Mouse (Mus musculus) lung, embryonic 14.5 days (tissue): ENCODE results near the gene Tpsab1. TPM values are rescaled to one million over a fixed set of nuclear protein-coding genes. Genes with fewer than 3 reads are reported as not detected.
A peak's percentile ranks its signal among the peaks of the same experiment; 100 is the strongest.

Experiments used
- ATAC-seq: fragments of 200-750 bp; cut with Nextera tagmentation; 2 replicates; pipeline ENCODE4 v1.8.0; 2017; ENCODE audit warnings: mild to moderate bottlenecking, moderate TSS enrichment, moderate library complexity; ENCODE audit not compliant: insufficient read depth
- DNase-seq: peaks from one replicate; pipeline ENCODE4 v3.0.0-alpha.2; 2015
- H3K27ac ChIP-seq: fragments of 300-500 bp; sonication (generic); 2 replicates; pipeline ENCODE4 v1.5.1; 2014; ENCODE audit warnings: low read depth, mild to moderate bottlenecking, moderate library complexity
- H3K27me3 ChIP-seq: fragments of 300-500 bp; sonication (generic); 2 replicates; pipeline ENCODE4 v1.6.1; 2014; ENCODE audit warnings: low read length, control low read depth; ENCODE audit not compliant: insufficient read depth
- H3K36me3 ChIP-seq: fragments of 300-500 bp; sonication (generic); 2 replicates; pipeline ENCODE4 v1.6.1; 2014; ENCODE audit warnings: control low read depth; ENCODE audit not compliant: insufficient read depth
- H3K4me1 ChIP-seq: fragments of 300-500 bp; sonication (generic); 2 replicates; pipeline ENCODE4 v1.6.1; 2014; ENCODE audit warnings: antibody characterized with exemption, control low read depth; ENCODE audit not compliant: insufficient read depth
- H3K4me2 ChIP-seq: fragments of 300-500 bp; sonication (generic); 2 replicates; pipeline ENCODE4 v1.6.1; 2014; ENCODE audit warnings: mild to moderate bottlenecking
- H3K4me3 ChIP-seq: fragments of 300-500 bp; sonication (generic); 2 replicates; pipeline ENCODE4 v1.5.1; 2014; ENCODE audit warnings: low read depth, low read length
- H3K9ac ChIP-seq: fragments of 300-500 bp; sonication (generic); 2 replicates; pipeline ENCODE4 v1.6.1; 2014
- H3K9me3 ChIP-seq: fragments of 300-500 bp; sonication (generic); 2 replicates; pipeline ENCODE4 v1.6.1; 2016; ENCODE audit warnings: low read depth, low read length, control low read depth
- CTCF ChIP-seq: IDR thresholded peaks from 2 replicates; pipeline ENCODE4 v1.5.1; 2016; ENCODE audit warnings: antibody characterized with exemption, low read depth
- WGBS: fragments of 180-500 bp; shearing (Covaris S2); extraction: QIAGEN DNeasy Blood & Tissue Kit; methylation state at CpG from one replicate; pipeline ENCODE4 v1.1.7; 2014; 5-methylcytosine and 5-hydroxymethylcytosine counted together
- polyA plus RNA-seq: library from polyadenylated mRNA; unstranded; fragments of >200 nt; fragmentation: Nextera tagmentation; extraction: Ambion mirVana; gene quantifications from 2 replicates; pipeline ENCODE4 v1.2.1, GENCODE M21; 2014

Gene Tpsab1
- polyA plus RNA-seq, 1 experiment from 2014 or later, result not detected

DNA sequence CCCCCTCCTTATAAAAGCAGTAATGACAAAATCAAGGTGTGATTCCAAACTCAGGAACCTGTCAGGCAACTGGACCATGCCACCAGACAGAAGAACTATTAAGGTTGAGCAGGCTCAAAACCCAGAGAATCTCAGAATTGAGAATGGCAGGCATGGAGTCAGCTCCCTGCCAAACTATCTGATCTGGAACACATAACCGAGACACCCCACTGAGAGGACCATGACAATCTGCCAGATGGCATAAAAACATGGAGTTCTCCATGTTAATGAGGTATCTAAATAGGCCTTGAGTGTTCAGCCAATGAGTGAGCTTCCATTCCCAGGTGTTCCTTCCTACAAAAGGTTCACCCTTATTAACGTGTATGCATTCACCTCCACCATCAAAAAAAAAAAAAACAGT is 15.9 kb upstream of the Tpsab1 start:
- ATAC-seq (no peak), DNase-seq (no peak)
- no peaks in the 10 kb centered on the region for H3K27me3 ChIP-seq
- no peaks in the 10 kb centered on the region for H3K4me1 ChIP-seq
- H3K4me3 ChIP-seq, result no peak overlapping the region
- 63% methylated on average over 2 of the region's 2 CpGs for WGBS
- no peak overlapping the region for H3K27ac ChIP-seq
- no peak for TF ChIP-seq CTCF
- H3K9me3 ChIP-seq, result no peaks in the 10 kb centered on the region
- H3K36me3 ChIP-seq, result no peaks in the 10 kb centered on the region
- H3K4me2 ChIP-seq, result no peak overlapping the region
- no peak overlapping the region for H3K9ac ChIP-seq

DNA sequence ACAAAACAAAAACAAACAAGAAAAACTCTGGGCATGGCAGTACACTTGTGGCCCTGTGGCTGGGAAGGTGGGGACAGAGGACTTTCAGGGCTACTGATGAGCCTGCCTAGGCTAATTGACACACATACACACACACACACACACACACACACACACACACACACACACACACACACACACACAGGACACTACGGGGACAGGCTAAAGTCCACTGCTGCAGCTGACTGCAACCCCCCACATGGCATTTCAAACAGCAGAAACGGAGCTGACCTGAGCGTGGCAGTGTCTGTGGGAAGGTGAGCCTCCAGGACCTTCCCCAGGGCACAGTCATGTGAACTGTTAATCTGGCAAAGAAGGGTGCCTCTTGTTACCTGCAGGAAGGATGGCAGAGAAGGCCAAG is 3.9 kb downstream of the Tpsab1 start:
- Histone ChIP-seq H3K27me3 (no peaks in the 10 kb centered on the region), H3K9me3 (no peaks in the 10 kb centered on the region), H3K4me2 (no peak overlapping the region), H3K9ac (no peak overlapping the region), H3K27ac (no peak overlapping the region), H3K4me1 (no peaks in the 10 kb centered on the region), H3K36me3 (no peaks in the 10 kb centered on the region), H3K4me3 (no peak overlapping the region)
- ATAC-seq (no peak), DNase-seq (no peak)
- TF ChIP-seq CTCF, result no peak
- WGBS, result 22% methylated on average over 3 of the region's 3 CpGs

DNA sequence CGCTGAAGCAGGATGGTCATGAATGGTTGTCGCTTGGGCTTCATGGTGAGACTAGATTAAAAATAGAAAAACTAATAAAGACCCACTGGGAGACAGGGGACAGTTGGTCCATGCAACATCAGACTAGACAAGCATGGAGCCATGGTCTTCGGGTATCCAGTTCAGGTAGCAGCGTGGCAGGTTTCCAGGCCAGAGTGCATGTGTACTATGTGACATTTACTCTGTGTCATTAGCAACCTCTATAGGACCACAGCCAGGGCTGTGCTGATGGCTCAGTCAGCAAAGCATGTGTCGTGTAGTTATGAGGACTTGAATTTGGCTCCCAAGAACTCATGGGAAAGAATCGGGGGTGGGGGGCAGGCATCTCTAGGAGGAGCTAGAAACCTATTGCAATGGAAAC is 5.4 kb downstream of the Tpsab1 start:
- H3K9ac ChIP-seq, result no peak overlapping the region
- H3K4me1 ChIP-seq, result no peaks in the 10 kb centered on the region
- H3K4me2 ChIP-seq, result no peak overlapping the region
- 82% methylated on average over 6 of the region's 6 CpGs for WGBS
- no peak for ATAC-seq
- no peak overlapping the region for H3K4me3 ChIP-seq
- no peaks in the 10 kb centered on the region for H3K9me3 ChIP-seq
- H3K27ac ChIP-seq, result no peak overlapping the region
- TF ChIP-seq CTCF, result no peak
- no peaks in the 10 kb centered on the region for H3K27me3 ChIP-seq
- no peak for DNase-seq
- H3K36me3 ChIP-seq, result no peaks in the 10 kb centered on the region

DNA sequence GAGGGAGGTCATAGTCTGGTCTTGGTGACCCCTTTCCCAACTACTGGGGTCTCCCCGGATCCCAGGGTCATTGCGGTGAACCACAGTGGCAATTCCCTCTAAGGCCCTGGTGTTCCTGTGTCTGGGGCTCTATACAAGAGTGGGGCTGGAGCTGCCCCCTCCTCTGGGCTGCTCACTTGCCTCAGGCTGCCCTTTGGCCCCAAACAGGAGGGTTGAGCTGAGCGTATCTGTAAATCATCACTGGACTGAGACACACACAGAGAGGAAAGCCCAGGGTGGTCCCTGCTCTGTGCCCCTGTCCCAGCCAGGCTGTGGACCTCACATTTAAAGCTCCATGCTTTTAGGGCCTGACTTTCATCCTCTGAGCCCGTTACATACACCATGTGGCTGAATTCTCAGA is 7.1 kb downstream of the Tpsab1 start:
- ATAC-seq, result no peak
- no peak for DNase-seq
- Histone ChIP-seq H3K36me3 (no peaks in the 10 kb centered on the region), H3K9ac (no peak overlapping the region), H3K27ac (no peak overlapping the region), H3K4me3 (no peak overlapping the region), H3K4me1 (no peaks in the 10 kb centered on the region), H3K4me2 (no peak overlapping the region), H3K27me3 (no peaks in the 10 kb centered on the region), H3K9me3 (no peaks in the 10 kb centered on the region)
- TF ChIP-seq CTCF, result no peak
- 73% methylated on average over 4 of the region's 4 CpGs for WGBS

DNA sequence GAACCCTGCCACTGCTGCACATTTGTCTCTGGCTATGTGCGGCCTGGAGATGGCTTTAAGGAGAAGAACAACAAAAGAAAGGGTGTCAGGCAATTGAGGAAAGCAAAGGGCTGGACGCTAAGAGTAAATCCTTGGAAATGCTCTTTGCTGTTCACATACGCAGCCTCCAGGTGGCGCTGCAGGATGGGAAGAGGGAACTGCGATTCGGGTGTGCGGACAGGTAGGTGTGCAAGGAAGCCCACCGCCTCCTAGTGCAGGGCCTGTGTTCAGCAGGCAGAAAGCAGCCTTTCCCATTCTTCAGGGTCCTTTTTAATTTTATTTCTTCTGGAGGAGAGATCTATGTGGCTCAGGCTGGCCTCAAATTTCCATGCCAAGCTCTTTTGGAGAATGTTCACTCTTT is 11.4 kb downstream of the Tpsab1 start:
- H3K4me2 ChIP-seq, result no peak overlapping the region
- ATAC-seq (no peak), DNase-seq (peak; percentile 85)
- no peaks in the 10 kb centered on the region for H3K27me3 ChIP-seq
- peak; percentile 97 for TF ChIP-seq CTCF
- no peak overlapping the region for H3K4me3 ChIP-seq
- H3K9ac ChIP-seq, result no peak overlapping the region
- H3K36me3 ChIP-seq, result no peaks in the 10 kb centered on the region
- 2% methylated on average over 8 of the region's 8 CpGs for WGBS
- no peaks in the 10 kb centered on the region for H3K4me1 ChIP-seq
- no peaks in the 10 kb centered on the region for H3K9me3 ChIP-seq
- no peak overlapping the region for H3K27ac ChIP-seq

DNA sequence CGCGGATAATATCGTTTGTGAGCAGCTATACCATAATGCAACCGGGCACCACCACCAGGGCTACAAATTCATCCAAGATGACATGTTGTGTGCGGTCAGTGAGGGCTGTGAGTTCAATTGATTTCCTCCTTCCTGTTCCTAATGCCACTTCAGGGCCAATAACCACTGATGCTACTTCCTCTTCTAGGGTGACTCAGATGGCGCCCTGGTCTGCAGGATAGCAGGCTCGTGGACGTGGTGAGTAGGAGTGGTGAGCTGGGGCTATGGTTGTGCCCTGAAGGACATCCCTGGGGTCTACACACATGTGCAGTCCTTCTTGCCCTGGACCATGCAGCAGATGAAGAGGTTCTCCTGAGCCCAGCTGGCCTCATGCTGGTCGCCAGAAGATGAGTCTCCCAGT is 13.0 kb downstream of the Tpsab1 start:
- no peak overlapping the region for H3K27ac ChIP-seq
- no peak for TF ChIP-seq CTCF
- H3K4me1 ChIP-seq, result no peaks in the 10 kb centered on the region
- no peaks in the 10 kb centered on the region for H3K36me3 ChIP-seq
- H3K9me3 ChIP-seq, result no peaks in the 10 kb centered on the region
- H3K4me2 ChIP-seq, result no peak overlapping the region
- H3K4me3 ChIP-seq, result no peak overlapping the region
- ATAC-seq (no peak), DNase-seq (no peak)
- H3K9ac ChIP-seq, result no peak overlapping the region
- 68% methylated on average over 9 of the region's 9 CpGs for WGBS
- no peaks in the 10 kb centered on the region for H3K27me3 ChIP-seq

DNA sequence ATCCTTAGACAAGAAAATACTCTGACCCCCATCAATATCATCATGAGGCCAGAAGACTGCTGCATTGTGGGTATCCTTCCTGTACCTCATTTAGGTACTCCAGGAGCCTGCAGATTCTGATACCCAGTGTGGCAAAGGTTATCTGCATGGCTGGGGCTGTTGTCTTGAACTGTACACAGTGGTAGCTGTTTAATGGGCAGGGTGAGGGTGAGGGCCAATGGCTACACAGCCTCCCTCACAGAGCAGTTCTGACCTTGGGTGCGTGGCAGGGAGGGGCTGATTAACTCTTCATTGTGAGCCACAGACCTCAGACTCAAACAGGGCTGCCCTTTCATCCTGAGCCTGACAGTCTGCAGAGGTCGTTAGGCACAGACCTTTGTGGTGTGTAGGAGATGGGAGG is 22.4 kb downstream of the Tpsab1 start:
- Histone ChIP-seq H3K4me2 (no peak overlapping the region), H3K9me3 (no peaks in the 10 kb centered on the region), H3K27ac (no peak overlapping the region), H3K9ac (no peak overlapping the region), H3K27me3 (no peaks in the 10 kb centered on the region), H3K4me1 (no peaks in the 10 kb centered on the region), H3K36me3 (no peaks in the 10 kb centered on the region), H3K4me3 (no peak overlapping the region)
- DNase-seq (no peak), ATAC-seq (no peak)
- WGBS, result 14% methylated on average over 2 of the region's 2 CpGs
- TF ChIP-seq CTCF, result no peak

DNA sequence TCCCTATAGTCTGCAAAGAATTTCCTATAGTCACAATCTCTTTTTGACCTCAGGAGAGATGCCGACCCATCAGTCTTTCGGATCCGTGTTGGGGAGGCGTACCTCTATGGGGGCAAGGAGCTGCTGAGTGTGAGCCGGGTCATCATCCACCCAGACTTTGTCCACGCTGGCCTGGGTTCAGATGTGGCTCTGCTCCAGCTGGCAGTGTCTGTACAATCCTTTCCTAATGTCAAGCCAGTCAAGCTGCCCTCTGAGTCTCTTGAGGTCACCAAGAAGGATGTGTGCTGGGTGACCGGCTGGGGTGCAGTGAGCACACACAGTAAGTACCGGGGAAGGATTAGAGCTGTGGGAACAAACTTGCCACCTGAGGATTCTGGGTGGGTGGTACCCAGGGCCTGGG is 24.5 kb downstream of the Tpsab1 start:
- DNase-seq (no peak), ATAC-seq (no peak)
- no peak overlapping the region for H3K27ac ChIP-seq
- H3K9me3 ChIP-seq, result no peaks in the 10 kb centered on the region
- no peaks in the 10 kb centered on the region for H3K27me3 ChIP-seq
- H3K4me1 ChIP-seq, result no peaks in the 10 kb centered on the region
- no peak overlapping the region for H3K4me3 ChIP-seq
- 82% methylated on average over 8 of the region's 8 CpGs for WGBS
- TF ChIP-seq CTCF, result no peak
- no peaks in the 10 kb centered on the region for H3K36me3 ChIP-seq
- H3K9ac ChIP-seq, result no peak overlapping the region
- no peak overlapping the region for H3K4me2 ChIP-seq
